Mouse (Mus musculus) right cerebral cortex, postnatal 4 days (tissue): ENCODE results near the gene Srr.

ENCODE experiments used
- DNase-seq: peaks from one replicate; pipeline ENCODE4 v3.0.0-alpha.2; 2022

Gene Srr

DNA sequence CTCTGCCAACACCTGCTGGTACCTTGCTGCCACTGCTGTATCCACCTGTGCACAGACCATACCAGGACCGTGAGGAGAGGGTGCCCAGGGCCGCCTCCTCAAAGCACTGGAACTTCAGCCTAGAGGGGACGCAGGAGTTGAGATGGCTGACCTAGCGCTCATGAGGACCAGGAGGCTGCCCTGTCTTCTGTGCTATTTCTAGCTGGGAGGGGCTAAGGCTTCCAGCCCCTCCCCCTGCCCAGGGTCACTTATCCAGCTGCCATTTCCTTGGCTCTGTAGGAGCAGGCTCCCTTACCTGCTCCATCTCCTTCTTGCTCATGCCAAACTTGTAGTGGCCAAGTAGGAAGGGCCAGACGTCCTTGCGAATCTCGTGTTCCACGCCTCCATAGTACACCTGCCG is 68.0 kb downstream of the Srr start:
- DNase-seq: no peak
